19 mouse cellular contexts compared by ENCODE assay signal in the genomic region with DNA sequence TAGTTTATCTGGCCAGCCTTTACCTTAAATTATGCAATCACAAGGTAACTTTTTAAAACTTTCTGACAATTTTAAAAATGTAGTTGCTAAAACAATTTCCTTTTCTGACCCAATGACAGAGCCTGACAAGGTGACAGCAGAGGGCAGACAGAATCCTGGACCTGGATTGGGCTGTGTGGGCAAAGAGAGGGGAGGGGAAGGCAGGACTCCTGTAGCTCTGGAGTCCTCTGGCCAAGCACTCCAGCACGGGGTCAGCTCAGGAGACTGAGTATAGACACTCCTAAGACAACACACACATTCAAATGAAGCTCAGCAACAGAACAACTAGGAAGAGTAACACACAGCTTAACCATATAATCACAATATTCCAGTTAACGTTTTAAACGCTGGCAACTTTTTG. TPM values are rescaled to one million over a fixed set of nuclear protein-coding genes. Genes with fewer than 3 reads are reported as not detected.
"Had no signal": no experiment of that assay in that cellular context is flagged by ENCODE, and none has a peak within 500 bp of the region (broad histone marks: within the 10 kb centered on the region; RNA-seq: fewer than 3 reads in every experiment).

No protein-coding gene starts in this region.

- ATAC-seq: liver, postnatal 0 days; lung, postnatal 0 days; midbrain, embryonic 15.5 days had no signal

- H3K27ac ChIP-seq: liver, embryonic 15.5 days; lung, embryonic 15.5 days; macrophage; midbrain, embryonic 15.5 days; neural tube, embryonic 12.5 days; stomach, embryonic 15.5 days; stomach, postnatal 0 days had no signal

- H3K27me3 ChIP-seq: liver, embryonic 15.5 days; lung, embryonic 15.5 days; megakaryocyte, embryonic 14.5 days; midbrain, embryonic 15.5 days; neural tube, embryonic 12.5 days; stomach, embryonic 15.5 days had no signal

- H3K4me2 ChIP-seq: liver, embryonic 15.5 days; lung, embryonic 15.5 days; midbrain, embryonic 15.5 days; neural tube, embryonic 12.5 days; stomach, embryonic 15.5 days had no signal

- H3K9me3 ChIP-seq: liver, embryonic 15.5 days; lung, embryonic 15.5 days; megakaryocyte, embryonic 14.5 days; midbrain, embryonic 15.5 days; neural tube, embryonic 12.5 days; stomach, embryonic 15.5 days had no signal

- H3K4me3 ChIP-seq: liver, embryonic 15.5 days; lung, embryonic 15.5 days; megakaryocyte, embryonic 14.5 days; midbrain, embryonic 15.5 days; neural tube, embryonic 12.5 days; stomach, embryonic 15.5 days had no signal

- DNase-seq: liver, postnatal 0 days; lung, adult 2 months; lung, postnatal 14 days; lung, postnatal 36 days; right cerebral cortex, postnatal 14 days; thymus, adult 2 months; thymus, postnatal 25 days; thymus, postnatal 4 days had no signal

- H3K4me1 ChIP-seq: liver, embryonic 15.5 days; lung, embryonic 15.5 days; megakaryocyte, embryonic 14.5 days; midbrain, embryonic 15.5 days; neural tube, embryonic 12.5 days; stomach, embryonic 15.5 days had no signal

- H3K36me3 ChIP-seq: liver, embryonic 15.5 days had no signal

- H3K9ac ChIP-seq: liver, embryonic 15.5 days; liver, postnatal 0 days; lung, embryonic 15.5 days; midbrain, embryonic 15.5 days; neural tube, embryonic 12.5 days; stomach, embryonic 15.5 days had no signal

RNA-seq across cellular contexts. Expression of gene Ccdc141, which starts 19.9 kb away (rescaled TPM):
- total RNA-seq: monocyte, adult 5-6 weeks; neutrophil, adult 5-6 weeks had no signal
